Mouse (Mus musculus): ENCODE results near the gene 4921536K21Rik.

- no peak for TF ChIP-seq CTCF (IDR thresholded peaks at IDR 0.05; ENCODE audit: borderline replicate concordance, insufficient read depth, low read length)
- no peak for TF ChIP-seq POLR2A (IDR thresholded peaks at IDR 0.05; ENCODE audit: low read depth, low read length)
These were observed 8.1 kb upstream of the 4921536K21Rik start for GRCm38 (mm10) chr11:3903046-3903445.

All from embryonic fibroblast, embryonic 13.5 days (primary cell).